Mouse (Mus musculus) liver, embryonic 14.5 days (tissue): ENCODE measurements at regions not wholly inside any gene's neighbourhood (a gene's known extent, or its start where the extent isn't known, plus 50 kb on each side); places are given as distances from the start of the nearest gene placed in this dataset.

ENCODE experiments used
- CTCF ChIP-seq: IDR thresholded peaks from 2 replicates; pipeline ENCODE4 v1.5.1; 2016; ENCODE audit warnings: antibody characterized with exemption, low read depth, control low read depth
- EP300 ChIP-seq: IDR thresholded peaks from 2 replicates; pipeline ENCODE4 v1.6.1; 2016; ENCODE audit warnings: antibody characterized with exemption, low read depth

- no peak for TF ChIP-seq CTCF
- TF ChIP-seq EP300, result no peak
Measured at GRCm38 (mm10) chr9:115600826-115601225, 290.6 kb upstream of the Stt3b start.
